Mouse (Mus musculus) B cell, adult (primary cell): Measurements from ENCODE around the gene 1700019D03Rik. TPM values are rescaled to one million over a fixed set of nuclear protein-coding genes. Genes with fewer than 3 reads are reported as not detected.

Source experiments
- total RNA-seq: library from RNA; stranded (reverse); gene quantifications from 4 replicates; pipeline ENCODE4 v1.2.4, GENCODE M21; 2023; ENCODE audit not compliant: inconsistent age

The 1700019D03Rik gene
- 1.3 to 4.2 TPM (median 2.1 TPM) in 4 replicates for total RNA-seq

GRCm38 (mm10) chr1:53020079-53020478, at the start of gene 1700019D03Rik:
TSS of gene 1700019D03Rik (minus strand) at chr1:53020179.

GRCm38 (mm10) chr1:53061340-53061739, 41.4 kb upstream of the 1700019D03Rik start, which contains the start of gene Mstn:
TSS of gene Mstn (plus strand) at chr1:53061640.

Other genes with a start within 250 kb of the 1700019D03Rik start
- 12.5 to 18.4 TPM (median 16.2 TPM) in 4 replicates for gene Inpp1, start 202.5 kb downstream of the 1700019D03Rik start, total RNA-seq
- 12.7 to 18.2 TPM (median 13.0 TPM) in 4 replicates for gene Hibch, start 175.2 kb downstream of the 1700019D03Rik start, total RNA-seq
- not detected in 4 replicates for gene Mstn, start 41.5 kb upstream of the 1700019D03Rik start, total RNA-seq
- not detected in 4 replicates for gene 1700019A02Rik, start 167.5 kb upstream of the 1700019D03Rik start, total RNA-seq